Mouse (Mus musculus) heart, postnatal 4 days (tissue): Measurements from ENCODE around the gene Dhx37. TPM values are rescaled to one million over a fixed set of nuclear protein-coding genes. Genes with fewer than 3 reads are reported as not detected.
"Not testable (repeated sequence)": the region's sequence is repeated elsewhere in the genome, so short reads cannot be mapped to it uniquely, and the experiment has no call there.

Source experiments
- DNase-seq: peaks from one replicate; pipeline ENCODE4 v3.0.0; 2021
- total RNA-seq, 2 experiments: library from RNA; stranded (reverse); gene quantifications; 2 replicates each; pipeline ENCODE4 v1.2.3; 2021

Gene Dhx37
- total RNA-seq, 2 experiments from 2014 or later: 13.6 to 14.6 TPM

DNA sequence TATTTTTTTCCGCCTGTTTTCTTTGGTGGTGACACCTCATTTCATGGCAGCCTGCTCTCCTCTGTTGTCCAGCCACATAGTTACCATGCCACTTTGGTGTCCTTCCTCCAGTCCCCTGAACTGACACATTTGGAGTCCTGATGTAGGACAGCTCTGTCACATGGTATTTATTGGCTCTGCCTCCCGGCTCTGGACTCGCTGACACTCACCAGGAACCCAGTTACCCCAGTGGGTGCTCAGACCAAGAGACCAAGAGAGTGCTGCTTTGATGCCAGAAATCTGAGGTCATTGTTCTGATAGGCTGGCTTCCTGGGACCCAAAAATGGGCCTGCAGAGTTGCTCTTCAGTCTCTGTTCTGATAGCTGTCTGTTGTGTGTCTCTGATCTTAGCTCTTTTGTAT, 14.1 kb upstream of the Dhx37 start:
- peak; percentile 45 for DNase-seq

DNA sequence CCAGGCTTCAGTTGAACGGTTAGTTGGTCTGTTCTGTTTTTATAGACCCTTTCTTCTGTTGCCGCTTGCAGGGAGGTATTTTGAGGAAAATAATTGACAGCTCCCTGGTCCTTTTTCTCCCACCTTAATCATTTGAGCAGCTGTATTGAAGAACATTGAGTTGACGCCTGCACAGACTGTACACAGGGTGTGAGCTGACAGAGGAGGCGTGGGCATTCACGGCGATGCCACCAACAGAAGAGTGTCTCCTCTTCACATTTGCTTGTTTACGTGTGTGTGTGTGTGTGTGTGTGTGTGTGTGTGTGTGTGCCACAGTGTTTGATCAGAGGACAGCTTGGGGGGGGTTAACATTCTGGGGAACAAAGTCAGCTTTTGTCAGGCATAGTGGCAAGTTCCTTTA, 12.4 kb upstream of the Dhx37 start:
- no peak for DNase-seq

DNA sequence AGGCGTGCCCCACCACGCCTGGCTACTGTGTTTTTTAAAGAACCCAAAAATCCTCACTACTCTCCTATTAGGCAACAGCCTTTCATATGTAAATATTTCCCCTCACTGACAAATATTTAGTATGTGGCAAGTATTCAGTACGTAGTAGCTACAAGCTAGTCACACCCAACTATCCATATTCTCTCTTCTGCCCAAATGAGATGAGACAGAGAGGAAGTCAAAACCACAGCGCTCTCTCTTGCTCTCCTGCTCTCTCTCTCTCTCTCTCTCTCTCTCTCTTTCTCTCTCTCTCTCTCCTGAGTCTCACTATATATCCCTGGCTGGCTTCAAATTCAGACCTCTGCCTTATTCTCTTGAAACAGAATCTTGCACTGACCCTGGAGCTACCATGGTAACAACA, 10.6 kb upstream of the Dhx37 start:
- no peak for DNase-seq

DNA sequence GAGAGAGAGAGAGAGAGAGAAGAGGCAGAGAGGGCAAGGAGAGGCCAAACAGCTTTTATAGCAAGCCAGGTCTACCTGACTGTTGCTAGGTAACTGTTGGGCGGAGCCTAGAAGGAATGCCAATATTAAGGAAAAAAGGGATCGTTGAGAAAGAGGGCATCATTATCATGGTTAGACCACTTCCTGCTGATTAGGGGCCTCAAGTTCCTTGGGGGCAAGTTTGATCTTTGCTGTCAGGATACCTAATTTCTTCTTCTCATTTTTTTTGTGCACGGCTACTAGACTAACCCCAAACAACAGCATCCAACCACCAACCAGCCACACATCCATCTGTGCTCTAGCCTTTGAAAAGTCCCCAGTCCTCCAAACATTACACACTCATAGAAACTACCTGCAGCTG, 10.0 kb upstream of the Dhx37 start:
- DNase-seq: no peak

GRCm38 (mm10) chr5:125443335-125443734, 9.4 kb upstream of the Dhx37 start:
- DNase-seq: no peak

DNA sequence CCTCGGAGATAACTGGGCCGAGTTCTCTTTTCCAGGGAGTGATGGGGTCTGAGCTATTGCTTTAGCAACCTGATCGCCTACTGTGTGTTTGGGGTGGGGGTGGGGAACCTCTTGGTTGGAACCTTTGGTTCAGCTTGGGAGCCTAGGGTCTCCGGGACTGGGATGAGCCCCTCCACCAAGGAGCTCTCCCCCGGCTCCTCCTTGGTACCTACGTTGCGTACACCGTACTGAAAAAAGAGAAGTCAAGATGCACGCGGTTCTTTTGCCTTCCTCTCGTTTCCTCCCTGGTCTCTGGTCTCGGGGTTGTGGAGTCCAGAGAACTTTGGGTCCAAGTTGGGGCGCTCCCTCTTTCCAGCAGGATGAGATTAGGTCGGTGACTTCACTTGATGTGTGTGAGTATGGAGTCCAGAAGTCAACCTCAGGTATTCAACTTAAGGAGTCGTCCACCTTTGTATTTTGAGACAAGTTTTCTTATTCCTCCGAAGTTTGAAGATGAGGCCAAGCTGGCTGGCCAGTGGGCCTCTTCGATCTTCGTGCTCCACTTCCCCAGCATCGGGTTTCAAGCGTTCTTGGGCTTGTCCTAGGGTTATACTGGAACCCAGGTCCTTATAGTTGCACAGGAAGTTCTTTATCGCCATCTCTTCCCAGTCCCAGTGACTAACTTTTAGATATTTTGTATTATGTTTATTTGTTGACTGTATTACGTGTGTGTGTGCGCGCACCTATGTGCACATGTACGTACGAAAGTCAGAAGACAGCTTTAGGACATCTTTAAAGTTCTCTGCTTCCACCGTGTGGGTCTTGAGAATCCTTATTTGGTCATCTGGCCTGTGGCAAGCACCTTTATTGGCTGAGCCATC, 8.4 kb upstream of the Dhx37 start:
- no peak for DNase-seq

GRCm38 (mm10) chr5:125441234-125442114, 7.6 kb upstream of the Dhx37 start, which contains the start of gene Bri3bp:
Bri3bp (plus strand) TSS chr5:125441568.
- peak; percentile 65 for DNase-seq

- DNase-seq: no peak
Measured at GRCm38 (mm10) chr5:125440583-125441233, 6.8 kb upstream of the Dhx37 start.

- DNase-seq: not testable (repeated sequence)
Measured at GRCm38 (mm10) chr5:125434347-125434746, 426 bp upstream of the Dhx37 start.

GRCm38 (mm10) chr5:125432324-125432723, 1.6 kb downstream of the Dhx37 start:
- DNase-seq: not testable (repeated sequence)

DNA sequence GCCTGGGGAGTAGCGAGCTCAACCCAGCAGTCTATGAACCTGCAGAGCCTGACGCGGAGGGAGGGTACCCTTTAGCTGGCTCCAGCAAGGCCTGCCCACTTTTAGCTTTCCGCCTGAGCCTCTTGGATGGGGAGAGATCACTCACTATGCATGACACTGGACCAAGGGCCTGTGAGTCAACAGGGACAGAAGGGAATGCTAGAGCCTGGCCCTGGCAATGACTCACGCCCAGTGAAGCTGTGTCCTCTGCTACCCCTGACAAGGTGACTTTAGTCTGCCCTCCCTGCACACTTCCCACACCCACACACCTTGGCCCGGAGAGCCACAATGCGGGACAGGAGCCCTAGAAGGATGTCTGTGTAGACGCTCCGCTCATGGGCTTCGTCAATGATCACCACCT, 7.6 kb downstream of the Dhx37 start:
- peak; percentile 32 for DNase-seq

DNA sequence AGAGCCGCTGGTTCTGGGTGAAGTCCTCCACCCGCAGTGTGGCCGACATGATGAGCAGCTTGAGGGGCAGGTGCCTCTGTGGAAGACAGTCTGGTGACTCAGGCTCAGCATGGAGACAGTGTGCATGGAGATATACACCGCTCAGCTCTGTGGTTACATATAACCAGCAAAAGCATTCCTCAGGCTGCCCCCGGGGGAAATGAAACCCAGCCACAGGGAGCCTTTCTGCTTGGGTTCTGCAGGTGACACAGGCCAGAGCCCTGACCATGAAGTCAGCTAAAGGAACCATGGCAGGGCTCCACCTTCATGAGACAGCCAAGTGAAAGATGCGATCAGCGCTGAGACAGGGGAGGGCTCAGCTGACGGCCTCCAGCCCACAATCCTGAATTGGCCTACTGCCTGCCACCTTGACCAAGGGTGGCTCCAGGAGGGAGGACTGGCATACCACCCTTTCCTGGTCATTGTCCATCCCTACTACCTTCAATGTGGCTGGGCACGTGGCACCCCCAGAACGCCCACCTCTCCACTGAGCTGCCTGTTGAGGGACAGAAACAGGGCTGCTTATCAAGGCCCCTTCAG, 8.1 kb downstream of the Dhx37 start:
- no peak for DNase-seq

- no peak for DNase-seq
Measured at GRCm38 (mm10) chr5:125419124-125419523, 14.8 kb downstream of the Dhx37 start.

- no peak for DNase-seq
Measured at GRCm38 (mm10) chr5:125418636-125419035, 15.3 kb downstream of the Dhx37 start.

GRCm38 (mm10) chr5:125416183-125416582, 17.7 kb downstream of the Dhx37 start:
- DNase-seq: no peak

DNA sequence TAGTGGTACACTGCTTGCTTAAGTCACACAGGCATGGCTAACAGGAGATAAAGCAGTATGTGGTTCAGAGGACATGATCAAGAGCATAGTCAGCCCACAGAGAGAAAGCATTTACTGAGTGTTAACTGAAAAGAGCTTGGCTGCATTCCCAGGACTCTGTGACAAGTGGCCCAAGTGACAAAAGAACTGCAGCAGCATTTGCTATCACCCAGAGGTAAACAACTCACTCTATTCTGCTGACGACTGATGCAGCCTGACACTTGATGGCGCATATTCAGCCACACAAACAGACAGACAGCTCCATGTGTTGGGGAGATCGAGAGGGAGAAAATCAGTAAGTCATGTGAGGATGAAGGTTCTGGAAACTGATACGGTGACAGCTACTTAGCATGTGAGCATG, 20.2 kb downstream of the Dhx37 start:
- peak; percentile 54 for DNase-seq

DNA sequence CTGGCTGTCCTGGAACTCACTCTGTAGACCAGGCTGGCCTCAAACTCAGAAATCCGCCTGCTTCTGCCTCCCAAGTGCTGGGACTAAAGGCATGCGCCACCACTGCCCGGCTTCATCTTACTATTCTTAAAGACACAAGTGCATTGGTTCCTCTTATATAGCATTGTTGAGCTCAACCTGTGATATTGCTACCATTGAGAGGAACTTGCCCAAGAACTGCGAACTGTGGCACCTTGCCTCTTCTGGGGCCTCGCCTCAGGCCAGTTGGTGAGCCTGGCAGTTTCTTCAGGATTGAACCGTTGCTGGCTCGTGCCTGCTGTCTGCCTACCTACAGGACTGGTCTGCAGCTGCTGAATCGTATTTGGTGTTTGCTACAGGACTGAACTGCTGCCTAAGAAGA, 21.4 kb downstream of the Dhx37 start:
- DNase-seq: not testable (repeated sequence)

DNA sequence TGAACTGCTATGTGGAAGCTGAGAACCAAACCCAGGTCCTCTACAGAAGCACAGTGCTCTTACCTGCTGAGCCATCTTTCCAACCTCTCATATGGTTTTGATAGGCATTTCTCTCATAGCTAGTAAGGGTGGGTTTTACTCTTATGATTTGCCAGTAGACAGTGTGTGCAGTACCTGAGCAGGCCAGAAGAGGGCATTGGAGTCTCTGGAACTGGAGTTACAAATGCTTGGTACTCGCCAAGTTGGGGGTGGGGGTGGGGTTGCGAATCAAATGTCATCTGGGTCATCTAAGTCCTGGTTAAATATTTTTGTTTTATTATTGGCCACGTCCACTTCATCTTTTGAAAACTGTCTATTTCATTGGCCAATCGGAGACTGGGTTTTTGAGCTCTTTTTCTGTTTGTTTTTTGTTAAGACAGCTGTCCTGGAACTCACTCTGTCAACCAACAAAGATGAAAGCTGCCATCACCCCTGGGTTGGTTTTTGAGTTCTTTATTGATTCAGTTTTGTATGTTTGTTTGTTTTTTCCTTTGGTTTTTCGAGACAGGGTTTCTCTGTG, 21.9 kb downstream of the Dhx37 start:
- DNase-seq: peak; percentile 83

DNA sequence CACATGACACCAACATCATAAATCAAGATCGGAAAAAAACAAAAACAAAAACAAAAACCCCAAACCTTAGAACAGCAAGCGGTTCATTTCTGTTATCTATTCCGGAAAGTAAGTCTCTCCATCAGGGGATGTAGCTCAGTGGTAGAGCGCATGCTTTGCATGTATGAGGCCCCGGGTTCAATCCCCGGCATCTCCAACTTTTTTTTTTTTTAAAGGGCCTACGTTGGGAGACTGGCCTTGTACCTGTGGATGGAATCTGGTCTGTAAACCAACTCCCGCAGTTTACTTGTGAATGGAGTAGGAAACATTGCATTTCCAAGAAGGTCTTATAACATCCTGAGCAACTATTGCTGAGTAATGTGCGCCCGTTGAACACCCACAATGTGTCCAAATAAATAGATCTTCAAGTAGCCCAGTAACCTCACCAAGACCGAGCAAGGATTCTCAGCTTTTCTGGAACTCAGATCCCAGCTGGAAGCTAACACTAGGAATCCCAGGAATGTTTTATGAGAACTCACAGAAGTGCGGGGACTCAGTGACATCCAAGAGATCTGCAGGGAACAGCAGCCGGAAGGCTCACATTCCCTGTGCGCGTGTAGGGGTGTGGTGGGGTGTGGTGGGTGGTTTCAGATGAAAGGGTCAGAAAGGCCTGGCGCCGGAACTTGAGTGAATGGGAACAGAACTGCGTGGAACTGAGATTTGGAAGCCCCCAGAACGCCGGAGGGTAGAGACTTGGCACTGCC, 24.4 kb downstream of the Dhx37 start:
- DNase-seq: peak; percentile 40

GRCm38 (mm10) chr5:125408842-125409241, 25.1 kb downstream of the Dhx37 start:
- DNase-seq: peak; percentile 86

GRCm38 (mm10) chr5:125407910-125408575, 25.9 kb downstream of the Dhx37 start:
- DNase-seq: no peak
